Mouse (Mus musculus) CH12.LX (cell line): Measurements from ENCODE around the gene Hdac4. TPM values are rescaled to one million over a fixed set of nuclear protein-coding genes. Genes with fewer than 3 reads are reported as not detected.

ENCODE experiments used
- DNase-seq: peaks from one replicate; pipeline ENCODE4 v3.0.0-alpha.2; 2013; ENCODE audit errors: extremely low read depth
- H3K27ac ChIP-seq: 2 replicates; pipeline ENCODE4 v1.5.1; 2012; ENCODE audit warnings: low read depth, mild to moderate bottlenecking, control low read depth, moderate library complexity; ENCODE audit not compliant: insufficient read depth
- H3K27me3 ChIP-seq: replicated peaks from 2 replicates; pipeline ENCODE3; 2012; ENCODE audit warnings: inconsistent platforms
- H3K36me3 ChIP-seq, 2 experiments: replicated peaks in 1 of 2; 2 replicates each; pipeline versions ENCODE3 to v1.6.1; 2012; ENCODE audit warnings: inconsistent platforms in 1 of 2, low read length in 1 of 2, mild to moderate bottlenecking in 1 of 2, mixed read lengths in 1 of 2, moderate library complexity in 1 of 2; ENCODE audit not compliant: control insufficient read depth in 1 of 2, insufficient read depth in 1 of 2
- H3K4me1 ChIP-seq, 2 experiments: 2 replicates each; pipeline ENCODE4 v1.6.1; 2012; ENCODE audit warnings: inconsistent platforms in 1 of 2, moderate library complexity in 1 of 2; ENCODE audit not compliant: insufficient read depth in 2 of 2, control insufficient read depth in 1 of 2
- H3K4me2 ChIP-seq: 2 replicates; pipeline ENCODE4 v1.6.1; 2012; ENCODE audit warnings: low read depth, mild to moderate bottlenecking, control low read depth; ENCODE audit not compliant: poor library complexity, insufficient read depth, severe bottlenecking
- H3K4me3 ChIP-seq, 3 experiments: fragments of 150-350 bp in 1 of 3; sonication (generic) in 1 of 3; replicated peaks in 1 of 3; 2 replicates each; pipeline versions ENCODE3 to v1.5.1; 2011 to 2012; ENCODE audit warnings: low read depth in 2 of 3, low read length in 2 of 3, mild to moderate bottlenecking in 2 of 3, moderate library complexity in 2 of 3, control low read depth in 1 of 3, improper control_type of control experiment in 1 of 3, inconsistent platforms in 1 of 3, mixed read lengths in 1 of 3; ENCODE audit not compliant: poor library complexity in 1 of 3
- H3K79me2 ChIP-seq: replicated peaks from 2 replicates; pipeline ENCODE4 v1.6.1; 2012; ENCODE audit warnings: mild to moderate bottlenecking, moderate library complexity; ENCODE audit not compliant: control insufficient read depth, poor library complexity, insufficient read depth, severe bottlenecking; ENCODE audit errors: extremely low read depth
- H3K9ac ChIP-seq: 2 replicates; pipeline ENCODE4 v1.6.1; 2012; ENCODE audit warnings: low read depth, mild to moderate bottlenecking, control low read depth, moderate library complexity; ENCODE audit not compliant: insufficient read depth
- H3K9me3 ChIP-seq: replicated peaks from 2 replicates; pipeline ENCODE3; 2012; ENCODE audit warnings: low read length, inconsistent platforms, mixed read lengths
- CHD1 ChIP-seq: IDR thresholded peaks from 2 replicates; pipeline ENCODE4 v1.6.1; 2012; ENCODE audit warnings: low read depth, low read length, improper control_type of control experiment, inconsistent platforms
- CHD2 ChIP-seq: IDR thresholded peaks from 2 replicates; pipeline ENCODE4 v1.6.1; 2011; ENCODE audit warnings: low read length, improper control_type of control experiment
- CTCF ChIP-seq, 2 experiments: IDR thresholded peaks in 1 of 2; conservative IDR thresholded peaks in 1 of 2; 2 replicates each; pipeline ENCODE4 v1.5.1; 2011 to 2012; ENCODE audit warnings: low read depth in 2 of 2, low read length in 2 of 2, improper control_type of control experiment in 1 of 2, inconsistent platforms in 1 of 2, mild to moderate bottlenecking in 1 of 2, moderate library complexity in 1 of 2
- E2F4 ChIP-seq: IDR thresholded peaks from 2 replicates; pipeline ENCODE4 v1.6.1; 2011; ENCODE audit warnings: low read depth, low read length, improper control_type of control experiment; ENCODE audit not compliant: insufficient replicate concordance
- ELF1 ChIP-seq: IDR thresholded peaks from 2 replicates; pipeline ENCODE4 v1.6.1; 2014; ENCODE audit warnings: low read depth, mild to moderate bottlenecking, inconsistent platforms, low read length, improper control_type of control experiment
- EP300 ChIP-seq: IDR thresholded peaks from 2 replicates; pipeline ENCODE4 v1.6.1; 2011; ENCODE audit warnings: low read length, improper control_type of control experiment
- ETS1 ChIP-seq: conservative IDR thresholded peaks from 2 replicates; pipeline ENCODE4 v1.6.1; 2012; ENCODE audit warnings: low read depth, mild to moderate bottlenecking, inconsistent platforms, low read length, improper control_type of control experiment, moderate library complexity
- GABPA ChIP-seq: IDR thresholded peaks from 2 replicates; pipeline ENCODE4 v1.6.1; 2012; ENCODE audit warnings: low read depth, low read length, improper control_type of control experiment, inconsistent platforms; ENCODE audit not compliant: insufficient replicate concordance
- IRF4 ChIP-seq: IDR thresholded peaks from 2 replicates; pipeline ENCODE4 v1.6.1; 2014; ENCODE audit warnings: low read depth, mild to moderate bottlenecking, inconsistent platforms, low read length, improper control_type of control experiment
- JUN ChIP-seq: IDR thresholded peaks from 2 replicates; pipeline ENCODE4 v1.6.1; 2011; ENCODE audit warnings: low read depth, mild to moderate bottlenecking, low read length, improper control_type of control experiment, moderate library complexity; ENCODE audit not compliant: insufficient read depth
- JUND ChIP-seq: conservative IDR thresholded peaks from 2 replicates; pipeline ENCODE4 v1.6.1; 2011; ENCODE audit warnings: low read depth, low read length, improper control_type of control experiment
- MAZ ChIP-seq: IDR thresholded peaks from 2 replicates; pipeline ENCODE4 v1.6.1; 2012; ENCODE audit warnings: low read depth, mild to moderate bottlenecking, inconsistent platforms, low read length, improper control_type of control experiment, moderate library complexity
- MXI1 ChIP-seq: IDR thresholded peaks from 2 replicates; pipeline ENCODE4 v1.6.1; 2011; ENCODE audit warnings: mild to moderate bottlenecking, low read depth, low read length, improper control_type of control experiment
- MYC ChIP-seq: IDR thresholded peaks from 2 replicates; pipeline ENCODE4 v1.6.1; 2011; ENCODE audit warnings: low read depth, mild to moderate bottlenecking, improper control_type of control experiment, low read length
- NELFE ChIP-seq: IDR thresholded peaks from 2 replicates; pipeline ENCODE4 v1.6.1; 2011; ENCODE audit warnings: low read depth, low read length, improper control_type of control experiment
- NRF1 ChIP-seq: IDR thresholded peaks from 2 replicates; pipeline ENCODE4 v1.6.1; 2014; ENCODE audit warnings: low read depth, mild to moderate bottlenecking, inconsistent platforms, low read length, improper control_type of control experiment, moderate library complexity
- RCOR1 ChIP-seq: conservative IDR thresholded peaks from 2 replicates; pipeline ENCODE4 v1.6.1; 2012; ENCODE audit warnings: low read depth, mild to moderate bottlenecking, inconsistent platforms, low read length, improper control_type of control experiment
- SIN3A ChIP-seq: IDR thresholded peaks from 2 replicates; pipeline ENCODE4 v1.6.1; 2012; ENCODE audit warnings: low read length, improper control_type of control experiment, inconsistent platforms
- SMC3 ChIP-seq: IDR thresholded peaks from 2 replicates; pipeline ENCODE4 v1.6.1; 2011; ENCODE audit warnings: low read depth, low read length, improper control_type of control experiment
- USF1 ChIP-seq: IDR thresholded peaks from 2 replicates; pipeline ENCODE4 v1.6.1; 2014; ENCODE audit warnings: low read depth, mild to moderate bottlenecking, inconsistent platforms, low read length, improper control_type of control experiment
- USF2 ChIP-seq: conservative IDR thresholded peaks from 2 replicates; pipeline ENCODE4 v1.6.1; 2011; ENCODE audit warnings: low read depth, low read length, improper control_type of control experiment
- dilution Hi-C: fragments of 300-500 bp; cut with MboI; formaldehyde crosslinking; loops from 2 replicates; pipeline ENCODE4 v1.14.3; 2020; ENCODE audit warnings: low sequenced_read_pairs; ENCODE audit not compliant: extremely low pct_unique_long_range_greater_than_20kb, extremely low pct_ligation_motif_present
- in situ Hi-C: fragments of 300-500 bp; cut with MboI; formaldehyde crosslinking; loops from 3 replicates; pipeline ENCODE4 v1.14.3; 2019; ENCODE audit warnings: low sequenced_read_pairs, low pct_ligation_motif_present, low pct_unique_long_range_greater_than_20kb, mixed read lengths
- polyA plus RNA-seq: library from polyadenylated mRNA; unstranded; fragments of >175 nt; gene quantifications from 2 replicates; pipeline ENCODE4 v1.2.1, GENCODE M21; 2012; ENCODE audit warnings: low read depth; ENCODE audit not compliant: insufficient read length
- total RNA-seq, 2 experiments: library from RNA; depleted of rRNA; stranded (reverse); fragments of 300-350 nt in 1 of 2; fragments of >200 nt in 1 of 2; gene quantifications; 2 replicates each; pipeline ENCODE4 v1.2.3; 2012 to 2014

Hdac4 gene
- total and polyA plus RNA-seq, 3 experiments = 2.4 to 6.3 (median 4.3) TPM

DNA sequence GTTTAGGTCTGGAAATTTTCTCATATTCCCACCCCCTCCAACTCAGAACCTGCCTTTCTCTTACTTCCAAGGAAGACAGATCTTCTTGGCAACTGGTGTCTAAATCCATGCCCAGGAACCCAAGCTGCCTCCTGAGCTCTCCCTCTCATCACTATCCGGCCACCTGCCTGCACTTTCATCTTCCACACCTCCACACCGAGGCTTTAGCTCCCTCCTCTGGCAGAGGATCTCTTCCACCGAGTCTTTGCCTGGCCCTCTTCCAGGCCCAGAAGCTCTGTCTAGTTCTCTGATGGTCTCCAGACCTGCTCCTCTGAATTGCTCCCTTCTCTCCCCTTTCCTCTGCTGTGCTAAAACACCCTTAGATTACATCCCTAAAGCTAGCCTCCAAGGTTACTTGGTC lies 253.5 kb downstream of the Hdac4 start:
- H3K36me3 ChIP-seq = peaks cover 13 to 57% of the 10 kb centered on the region in 2 experiments

DNA sequence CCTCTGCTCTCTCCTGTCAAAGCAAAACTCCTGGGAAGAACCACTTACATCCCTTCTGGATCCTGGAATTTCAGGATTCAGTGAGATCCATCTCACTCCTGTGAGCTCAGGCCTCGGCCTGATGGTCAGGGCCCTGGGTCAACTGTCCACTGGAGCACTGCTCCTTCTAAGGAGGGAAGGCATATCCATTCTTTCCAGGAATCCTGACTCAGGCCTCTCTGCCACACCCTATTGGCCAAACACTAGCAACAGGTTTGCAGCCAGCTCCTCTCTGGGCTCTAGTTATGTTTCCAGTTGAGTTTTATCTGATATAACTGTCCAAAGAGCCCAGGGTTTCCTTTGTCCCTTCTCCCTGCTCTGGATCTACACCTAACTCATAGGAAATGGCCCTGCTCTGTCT lies 254.4 kb downstream of the Hdac4 start:
- H3K4me2 ChIP-seq = no peak overlapping the region
- H3K4me1 ChIP-seq = no peaks in the 10 kb centered on the region
- H3K9ac ChIP-seq = no peak overlapping the region
- H3K27ac ChIP-seq = no peak overlapping the region
- no peaks in the 10 kb centered on the region for H3K79me2 ChIP-seq
- no peaks in the 10 kb centered on the region for H3K9me3 ChIP-seq
- in situ Hi-C loops (no loop called here), dilution Hi-C loops (no loop called here)
- peaks cover 8 to 52% of the 10 kb centered on the region in 2 experiments for H3K36me3 ChIP-seq
- DNase-seq = no peak
- no peaks in the 10 kb centered on the region for H3K27me3 ChIP-seq
- H3K4me3 ChIP-seq = no peak overlapping the region
- TF ChIP-seq ELF1 (no peak), JUND (no peak), NELFE (no peak), ETS1 (no peak), USF1 (no peak), SMC3 (no peak), MYC (no peak), NRF1 (no peak), JUN (no peak), CHD2 (no peak), EP300 (no peak)

More for the DNA sequence above, 253.5 kb downstream of the Hdac4 start:
- Histone ChIP-seq H3K4me3 (no peak overlapping the region), H3K79me2 (no peaks in the 10 kb centered on the region), H3K4me2 (no peak overlapping the region), H3K9ac (no peak overlapping the region), H3K27ac (no peak overlapping the region), H3K9me3 (no peaks in the 10 kb centered on the region), H3K27me3 (no peaks in the 10 kb centered on the region), H3K4me1 (no peaks in the 10 kb centered on the region)
- in situ Hi-C loops = no loop called here
- no peak for DNase-seq
- dilution Hi-C loops = no loop called here
- TF ChIP-seq GABPA (no peak), CTCF (conservative IDR thresholded peaks at IDR 0.05 in 1 of 2, IDR thresholded peaks at IDR 0.05 in 1 of 2; ENCODE audit: low read depth in 2 of 2, low read length in 2 of 2) (0 out of 4 replicates have a peak, but pooled peaks of 1 of the 2 experiments have one; percentile 2)

DNA sequence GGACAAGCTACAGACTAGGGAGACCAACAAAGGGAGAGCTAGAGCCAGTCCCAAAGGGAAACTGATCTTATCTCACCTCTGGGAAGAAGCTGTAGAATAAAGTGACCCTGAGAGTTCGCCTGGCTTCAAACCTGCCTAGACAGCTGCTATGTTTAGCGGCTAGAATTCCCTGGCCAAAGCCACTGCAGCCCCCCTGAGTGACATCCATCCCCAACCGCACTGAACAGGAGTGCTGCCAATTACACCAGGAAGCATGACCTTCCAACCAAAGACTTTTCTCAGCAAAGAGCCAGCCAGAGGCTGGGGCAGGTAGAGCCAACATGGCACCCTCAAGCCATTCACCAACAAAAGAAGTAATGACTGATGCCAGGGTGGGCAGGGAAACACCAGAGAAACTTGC lies 260.3 kb downstream of the Hdac4 start:
- H3K27me3 ChIP-seq = no peaks in the 10 kb centered on the region
- dilution Hi-C loops (no loop called here), in situ Hi-C loops (no loop called here)
- no peaks in the 10 kb centered on the region for H3K79me2 ChIP-seq
- DNase-seq = no peak
- H3K9ac ChIP-seq = no peak overlapping the region
- no peaks in the 10 kb centered on the region for H3K9me3 ChIP-seq
- H3K27ac ChIP-seq = no peak overlapping the region
- no peak overlapping the region for H3K4me2 ChIP-seq
- TF ChIP-seq SMC3 (no peak), MXI1 (no peak), RCOR1 (no peak), MYC (no peak), E2F4 (no peak), CHD1 (no peak), USF2 (no peak), SIN3A (no peak), ETS1 (no peak), NRF1 (no peak), MAZ (no peak), IRF4 (no peak)
- H3K36me3 ChIP-seq = peaks cover 16 to 46% of the 10 kb centered on the region in 2 experiments
- H3K4me3 ChIP-seq = no peak overlapping the region
- H3K4me1 ChIP-seq = no peaks in the 10 kb centered on the region
